Mouse (Mus musculus): Measurements from ENCODE around the gene Gm21983. TPM values are rescaled to one million over a fixed set of nuclear protein-coding genes. Genes with fewer than 3 reads are reported as not detected.

Gene Gm21983
- total RNA-seq (2015): not detected in 2 replicates
- total RNA-seq (2017): not detected in 2 replicates

DNA sequence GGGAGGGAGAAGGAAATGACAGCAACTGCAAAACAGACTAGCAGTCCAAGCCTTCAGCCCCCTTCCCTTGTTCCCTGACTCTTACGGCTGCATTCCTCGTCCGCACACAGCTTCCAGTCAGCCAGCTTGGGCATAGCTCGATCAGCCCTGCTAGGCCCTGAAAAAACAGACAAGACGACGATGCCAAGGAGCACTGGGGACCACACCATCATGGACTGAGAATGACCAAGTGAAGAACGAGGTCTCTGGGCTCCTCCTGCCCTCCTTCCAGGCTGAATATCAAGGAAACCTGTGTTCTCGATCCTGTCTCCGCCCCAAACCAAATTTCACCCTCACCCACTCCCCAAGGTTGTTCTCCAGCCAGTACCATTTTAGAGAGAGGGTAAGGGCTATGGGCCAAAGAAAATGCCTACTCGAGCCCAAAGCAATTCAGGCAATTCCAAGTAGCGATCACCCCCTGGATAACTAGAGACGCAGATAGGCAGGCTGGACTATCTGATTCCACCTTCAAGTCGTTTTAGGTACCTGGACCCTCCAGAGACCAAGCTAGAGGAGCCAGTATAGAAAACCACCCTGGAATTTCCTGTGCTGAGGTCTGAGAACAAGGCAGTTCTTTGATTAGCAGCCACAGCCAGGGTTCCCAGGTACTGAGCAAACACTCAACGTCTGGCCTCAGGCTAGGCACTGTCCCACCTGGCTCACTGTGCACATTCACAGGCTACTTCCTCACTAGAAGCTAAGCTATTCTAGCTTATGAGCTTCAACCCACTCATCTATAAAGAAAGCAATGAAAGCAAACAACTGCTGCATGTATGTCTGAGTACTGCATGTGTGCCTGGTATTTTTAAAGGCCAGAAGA, at the start of gene Gm21983, which contains the start of gene Mia:
Gene Gm21983, minus strand, starts transcription at position 250 of the 859 bp plus-strand sequence.
Gene Mia, minus strand, starts transcription at position 321 of the 859 bp plus-strand sequence.
- ATAC-seq (replicated peaks; ENCODE audit: poor library complexity): no peak

DNA sequence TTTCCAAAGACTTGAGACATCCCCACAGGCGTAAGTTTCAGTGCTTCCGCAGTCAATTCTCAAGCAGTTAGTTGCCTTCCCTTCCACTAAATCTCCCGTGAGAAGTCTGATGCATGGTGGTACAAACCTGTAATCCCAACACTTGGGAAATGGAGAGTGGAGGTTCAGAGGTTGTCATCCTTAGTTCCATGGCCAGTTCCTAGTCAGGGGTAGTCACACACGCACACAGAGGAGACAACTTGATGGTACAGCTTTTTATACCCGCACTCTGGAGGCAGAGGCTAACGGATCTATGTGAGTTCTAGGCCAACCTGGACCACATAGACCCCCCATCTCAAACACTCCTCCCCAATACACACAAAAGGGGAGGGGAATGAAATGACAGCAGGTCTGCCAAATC, 48.0 kb upstream of the Gm21983 start:
- peak; percentile 5; the same call in 1 of the 2 replicates for ATAC-seq (replicated peaks; ENCODE audit: poor library complexity)

DNA sequence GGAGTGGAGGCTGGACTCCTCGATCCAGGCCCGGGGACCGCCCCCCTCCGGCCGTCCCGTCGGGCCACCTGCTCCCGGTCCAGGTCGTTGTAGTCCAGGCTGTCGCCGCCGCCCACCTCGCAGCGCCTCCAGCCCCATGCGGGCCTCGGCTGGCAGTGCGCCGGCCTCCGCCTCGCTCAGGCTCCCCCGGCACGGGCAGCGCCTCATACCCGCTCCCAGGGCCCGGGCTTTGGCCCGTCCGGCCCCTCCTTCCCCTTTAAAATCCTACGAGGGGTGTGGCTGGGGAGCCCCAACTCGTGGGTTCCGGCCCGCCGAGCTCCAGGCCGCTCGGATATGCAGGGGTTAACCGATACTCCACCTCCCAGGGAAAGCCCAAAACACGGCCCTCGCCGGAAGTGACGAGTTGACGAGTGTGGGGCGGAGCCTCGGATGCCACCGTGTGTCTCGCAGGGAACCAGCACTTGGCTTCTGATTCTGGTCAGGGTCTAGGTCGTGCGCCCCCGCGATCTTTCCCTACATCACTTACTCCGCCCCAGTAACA, 47.5 kb upstream of the Gm21983 start, which contains the start of gene Itpkc:
Gene Itpkc, minus strand, starts transcription at position 381 of the 541 bp plus-strand sequence.
- peak; percentile 80 for ATAC-seq (replicated peaks; ENCODE audit: poor library complexity)

DNA sequence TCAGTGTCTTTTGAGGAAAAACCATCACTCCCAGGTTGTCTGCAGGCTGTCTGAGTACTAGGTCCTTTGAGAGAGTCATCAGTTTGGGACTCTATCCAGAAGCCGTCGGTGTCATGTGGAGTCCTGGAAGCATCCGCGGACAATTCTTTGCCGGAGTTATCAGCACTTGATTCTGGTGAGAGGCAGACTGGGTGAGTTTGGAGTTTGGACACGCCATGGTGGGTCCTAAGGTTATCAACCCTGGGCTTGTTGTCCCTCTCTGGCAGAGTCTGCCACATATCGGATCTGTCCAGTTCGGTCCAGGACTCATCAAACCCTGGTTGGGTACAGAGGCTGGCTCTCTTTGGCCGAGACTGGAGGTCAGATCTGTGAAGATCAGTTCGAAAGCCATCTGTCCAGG, 46.8 kb upstream of the Gm21983 start:
- no peak for ATAC-seq (replicated peaks; ENCODE audit: poor library complexity)

DNA sequence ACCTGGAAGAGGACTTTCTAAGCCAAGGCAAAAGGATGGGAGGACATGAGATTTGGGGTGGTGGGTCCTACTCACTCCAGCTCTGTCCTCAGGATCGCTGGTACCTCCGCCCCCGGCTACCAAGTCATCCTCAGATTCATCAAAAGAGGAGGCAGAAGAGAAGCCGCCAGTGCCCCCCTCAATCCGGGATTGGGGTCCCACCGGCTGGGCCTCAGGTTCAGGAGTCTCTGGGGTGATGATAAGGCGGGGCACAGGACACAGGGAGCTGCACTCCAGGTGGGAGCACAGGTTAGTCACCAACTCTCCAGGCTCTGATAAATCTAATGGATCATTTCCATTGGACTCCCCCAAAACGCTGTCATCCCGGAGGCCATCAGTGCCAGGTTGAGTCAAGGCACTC, 46.4 kb upstream of the Gm21983 start:
- ATAC-seq (replicated peaks; ENCODE audit: poor library complexity): no peak

DNA sequence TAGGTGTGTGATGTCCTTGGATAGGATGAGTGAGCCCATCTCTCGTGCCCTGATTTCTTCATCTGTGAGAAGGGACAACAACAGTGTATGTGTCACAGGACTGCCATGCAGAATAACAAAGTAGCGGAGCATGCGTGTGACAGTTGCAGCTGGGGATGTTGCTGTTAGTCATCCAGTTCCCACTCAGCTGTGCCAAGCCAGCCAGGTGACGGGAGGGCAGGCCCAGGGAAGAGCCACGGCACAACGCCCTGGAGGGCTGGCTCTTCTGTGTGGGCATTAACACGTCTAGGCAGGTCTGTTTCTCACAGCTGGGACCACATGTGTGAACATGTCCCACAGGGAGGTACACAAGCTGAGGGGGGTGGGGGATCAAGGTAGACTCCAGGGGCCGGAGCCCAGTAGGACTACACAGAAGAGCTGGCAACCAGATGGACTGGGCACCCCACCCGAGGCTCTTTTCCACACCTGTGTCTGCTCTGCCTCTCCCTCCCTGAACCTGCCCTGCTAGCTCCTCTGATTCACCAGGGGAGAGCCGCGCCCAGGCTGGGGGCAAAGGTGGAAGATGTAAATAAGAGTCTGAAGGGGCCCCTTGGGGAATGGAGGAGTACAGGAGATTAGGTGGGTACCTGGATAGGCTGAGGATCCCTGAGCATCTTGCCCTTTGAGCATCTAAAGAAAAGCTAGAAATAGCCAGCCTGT, 44.1 kb upstream of the Gm21983 start:
- no peak for ATAC-seq (replicated peaks; ENCODE audit: poor library complexity)

DNA sequence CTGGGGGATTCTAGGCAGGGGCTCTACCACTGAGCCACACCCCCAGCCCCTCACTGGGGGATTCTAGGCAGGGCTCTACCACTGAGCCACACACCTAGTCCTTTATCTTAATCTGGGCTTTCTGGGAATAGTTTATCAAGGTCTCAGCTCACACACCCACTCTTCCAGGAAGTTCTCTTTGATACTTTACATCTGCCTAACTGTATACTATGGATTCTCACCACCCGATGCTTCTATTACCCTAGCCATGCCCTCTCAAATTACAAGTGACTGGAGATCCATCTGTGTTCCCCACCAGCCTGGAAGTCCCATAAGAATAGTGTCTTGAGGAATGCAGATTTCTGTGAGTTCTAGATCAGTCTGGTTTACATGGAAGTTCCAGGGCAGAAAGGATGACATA, 41.7 kb upstream of the Gm21983 start:
- ATAC-seq (replicated peaks; ENCODE audit: poor library complexity): no peak

DNA sequence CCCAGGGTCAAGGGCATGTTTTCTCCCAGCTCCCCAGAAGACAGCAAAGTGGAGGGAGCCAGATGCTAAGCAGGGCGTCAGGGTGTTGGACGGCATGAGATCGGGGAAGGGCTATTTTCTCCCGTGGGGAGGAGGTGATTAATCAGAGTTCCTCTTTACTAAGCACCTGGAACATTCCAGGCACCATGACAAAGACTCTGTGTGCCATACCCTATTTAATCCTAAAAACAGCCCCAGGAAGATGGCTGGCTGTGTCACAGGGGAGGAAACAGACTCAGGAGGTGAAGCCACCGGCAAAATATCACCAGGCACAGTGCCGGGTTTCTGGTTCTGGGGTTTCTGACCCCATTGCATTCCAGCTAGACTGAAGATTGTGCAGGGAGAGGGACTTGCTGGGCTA, 41.1 kb upstream of the Gm21983 start:
- ATAC-seq (replicated peaks; ENCODE audit: poor library complexity): no peak

DNA sequence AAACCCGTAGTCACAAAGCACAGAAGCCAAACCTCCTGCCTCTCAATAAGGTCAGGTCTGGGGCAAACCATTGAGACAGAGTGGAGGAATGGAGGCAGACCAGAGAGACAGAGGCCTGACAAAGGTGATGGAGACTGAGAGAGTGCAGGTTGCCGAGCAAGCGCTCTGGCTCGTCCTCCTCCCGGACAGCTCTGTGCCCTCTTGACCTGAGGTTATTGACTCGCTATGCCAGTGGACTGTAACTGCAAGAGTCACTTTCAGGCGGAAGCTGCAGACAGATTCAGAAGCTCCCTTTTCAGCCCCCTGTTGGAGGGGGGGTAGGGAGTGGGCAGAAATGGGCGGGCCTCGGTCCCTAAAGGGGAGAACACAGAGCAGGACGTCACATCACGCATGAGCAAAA, 39.1 kb upstream of the Gm21983 start:
- ATAC-seq (replicated peaks; ENCODE audit: poor library complexity): no peak

DNA sequence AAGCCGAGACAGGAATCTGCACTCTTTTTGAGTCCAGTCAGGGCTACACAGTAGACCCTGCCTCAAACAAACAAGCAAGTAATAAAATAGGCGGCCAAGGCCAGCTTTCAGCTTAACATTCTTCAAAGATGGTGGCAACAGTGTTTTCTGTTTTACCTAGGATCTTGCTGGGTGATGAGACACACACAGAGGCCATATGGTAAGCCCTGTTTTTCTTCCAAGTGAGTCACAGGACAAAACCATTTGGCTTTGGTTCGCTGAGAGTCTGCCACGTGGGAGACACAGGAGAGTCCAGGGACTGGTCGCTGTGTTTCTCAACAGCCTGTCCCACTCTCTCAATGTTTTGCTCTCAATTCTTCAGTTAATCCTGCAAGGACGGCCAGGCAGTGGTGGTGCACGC, 37.7 kb upstream of the Gm21983 start:
- no peak for ATAC-seq (replicated peaks; ENCODE audit: poor library complexity)

DNA sequence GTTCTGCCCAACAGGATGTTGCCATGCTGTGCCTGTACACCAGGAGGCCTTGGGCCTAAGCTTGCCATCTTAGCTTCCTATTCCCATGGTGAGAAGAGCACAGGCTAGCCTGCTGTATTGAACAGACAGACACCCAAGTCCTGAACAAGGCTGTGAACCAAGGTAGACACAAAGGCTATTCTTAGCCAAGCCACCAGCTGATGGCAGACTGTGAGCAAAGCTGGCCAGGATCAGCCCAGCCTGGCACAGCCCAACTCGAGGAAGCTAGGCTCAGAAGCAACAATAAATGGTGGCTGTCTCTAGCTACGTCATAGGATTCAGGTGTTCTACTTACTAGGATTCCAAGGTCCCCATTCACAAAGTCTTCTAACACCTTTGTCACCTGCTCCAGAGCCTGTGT, 31.7 kb upstream of the Gm21983 start:
- ATAC-seq (replicated peaks; ENCODE audit: poor library complexity): no peak

DNA sequence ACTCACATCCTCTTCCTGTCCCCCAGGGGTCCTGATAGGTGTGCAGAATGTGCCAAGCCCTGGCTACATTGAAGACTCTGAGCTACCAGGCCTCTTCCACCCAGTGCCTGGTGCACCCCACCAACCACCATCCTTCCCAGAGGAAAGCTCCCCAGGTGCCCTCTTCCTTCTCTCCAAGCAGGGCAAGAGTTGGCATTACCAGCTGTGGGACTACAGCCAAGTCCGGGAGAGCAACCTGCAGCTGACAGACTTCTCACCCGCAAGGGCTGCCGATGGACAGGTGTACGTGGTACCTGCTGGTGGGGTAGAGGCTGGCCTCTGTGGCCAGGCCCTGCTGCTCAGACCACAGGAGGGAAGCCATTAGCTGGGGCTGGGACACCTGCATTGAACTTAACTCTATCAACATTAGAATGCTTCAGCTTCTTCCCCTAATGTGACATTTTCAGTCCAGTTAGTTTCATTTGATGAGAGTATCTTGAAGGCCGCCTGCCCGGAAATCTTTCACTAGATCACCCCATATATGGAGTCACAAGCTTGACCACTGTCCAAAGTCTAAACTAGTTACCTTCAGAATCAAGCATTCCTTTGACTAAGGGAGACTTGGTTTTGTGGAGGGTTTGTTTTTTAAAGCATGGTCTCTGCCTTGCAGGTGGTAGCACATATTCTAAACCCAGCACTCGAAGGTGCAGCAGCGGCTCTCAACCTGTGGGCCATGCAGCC, 23.0 kb upstream of the Gm21983 start:
- no peak for ATAC-seq (replicated peaks; ENCODE audit: poor library complexity)

DNA sequence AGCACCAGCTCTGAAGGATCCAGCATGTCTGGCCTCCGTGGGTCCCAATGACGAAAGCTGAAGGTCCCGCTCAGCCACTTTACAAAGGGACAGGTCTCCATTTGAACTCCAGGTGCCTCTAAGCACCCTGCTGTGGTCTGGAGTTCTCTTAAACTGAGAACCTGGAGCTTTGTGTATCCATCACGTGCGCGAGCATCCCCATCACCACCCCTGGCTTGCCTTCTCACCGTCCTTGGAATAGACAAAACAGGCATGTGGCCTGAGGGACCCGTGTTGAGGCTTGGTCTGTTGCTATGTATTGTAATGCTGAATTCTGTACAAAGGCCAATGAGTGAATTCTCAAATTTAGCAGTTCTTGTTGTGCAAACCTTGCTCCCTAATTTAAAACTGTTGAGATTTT, 17.9 kb upstream of the Gm21983 start:
- ATAC-seq (replicated peaks; ENCODE audit: poor library complexity): no peak

DNA sequence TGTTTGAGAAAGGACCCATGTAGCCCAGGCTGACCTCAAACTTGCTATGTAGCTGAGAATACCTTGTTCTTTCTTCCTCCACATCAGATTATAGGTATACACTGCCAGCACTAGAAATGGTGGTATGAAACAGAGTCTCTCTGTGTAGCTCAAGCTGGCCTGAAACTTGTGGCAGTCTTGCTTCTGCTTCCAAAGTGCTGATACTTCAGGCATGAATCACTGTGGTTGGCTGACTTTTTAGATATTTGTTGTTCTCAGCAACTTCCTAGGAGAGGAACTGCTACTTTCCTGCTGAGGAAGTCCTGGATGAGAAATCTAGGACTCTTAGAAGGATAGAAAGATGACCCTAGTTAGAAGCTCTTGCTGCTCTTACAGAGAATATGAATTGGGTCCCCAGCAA, 17.5 kb upstream of the Gm21983 start:
- ATAC-seq (replicated peaks; ENCODE audit: poor library complexity): no peak

DNA sequence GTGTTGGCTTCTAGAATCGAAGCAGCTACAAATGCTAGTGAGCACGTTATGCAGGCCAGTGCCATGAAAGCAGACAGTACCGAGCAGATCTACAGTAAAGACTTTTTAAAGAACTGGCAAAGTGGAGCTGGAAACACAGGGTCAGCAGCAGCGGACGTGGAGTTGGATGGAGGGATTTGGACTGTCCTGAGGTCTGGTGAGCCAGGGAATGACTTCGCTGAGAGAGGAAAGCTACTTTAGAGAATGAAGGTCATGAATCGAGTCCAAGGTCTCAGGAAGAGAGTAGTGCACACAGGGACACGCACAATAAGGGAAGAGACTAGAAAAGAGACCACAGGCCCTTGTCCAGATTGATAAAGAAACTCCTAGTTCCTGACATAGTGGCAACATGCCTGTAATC, 16.7 kb upstream of the Gm21983 start:
- no peak for ATAC-seq (replicated peaks; ENCODE audit: poor library complexity)

DNA sequence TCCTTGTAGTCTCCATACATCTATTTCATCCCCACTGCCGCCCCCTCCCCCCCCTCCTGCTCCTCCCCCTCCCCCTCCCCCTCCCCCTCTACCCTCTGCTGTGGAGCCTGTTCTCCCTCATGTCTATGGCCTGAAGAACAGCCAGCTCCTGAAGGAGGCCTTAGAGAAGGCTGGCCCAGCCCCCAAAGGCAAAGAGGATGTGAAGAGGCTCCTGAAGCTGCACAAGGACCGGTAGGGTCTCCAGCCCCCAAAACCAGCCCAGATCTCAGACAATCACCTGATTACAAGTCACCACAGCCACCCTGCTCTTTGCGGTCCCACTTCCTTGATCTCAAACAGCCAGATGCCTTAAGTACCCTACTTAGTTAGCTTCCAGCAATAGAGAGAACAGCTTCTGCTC, 16.2 kb upstream of the Gm21983 start:
- ATAC-seq (replicated peaks; ENCODE audit: poor library complexity): no peak

DNA sequence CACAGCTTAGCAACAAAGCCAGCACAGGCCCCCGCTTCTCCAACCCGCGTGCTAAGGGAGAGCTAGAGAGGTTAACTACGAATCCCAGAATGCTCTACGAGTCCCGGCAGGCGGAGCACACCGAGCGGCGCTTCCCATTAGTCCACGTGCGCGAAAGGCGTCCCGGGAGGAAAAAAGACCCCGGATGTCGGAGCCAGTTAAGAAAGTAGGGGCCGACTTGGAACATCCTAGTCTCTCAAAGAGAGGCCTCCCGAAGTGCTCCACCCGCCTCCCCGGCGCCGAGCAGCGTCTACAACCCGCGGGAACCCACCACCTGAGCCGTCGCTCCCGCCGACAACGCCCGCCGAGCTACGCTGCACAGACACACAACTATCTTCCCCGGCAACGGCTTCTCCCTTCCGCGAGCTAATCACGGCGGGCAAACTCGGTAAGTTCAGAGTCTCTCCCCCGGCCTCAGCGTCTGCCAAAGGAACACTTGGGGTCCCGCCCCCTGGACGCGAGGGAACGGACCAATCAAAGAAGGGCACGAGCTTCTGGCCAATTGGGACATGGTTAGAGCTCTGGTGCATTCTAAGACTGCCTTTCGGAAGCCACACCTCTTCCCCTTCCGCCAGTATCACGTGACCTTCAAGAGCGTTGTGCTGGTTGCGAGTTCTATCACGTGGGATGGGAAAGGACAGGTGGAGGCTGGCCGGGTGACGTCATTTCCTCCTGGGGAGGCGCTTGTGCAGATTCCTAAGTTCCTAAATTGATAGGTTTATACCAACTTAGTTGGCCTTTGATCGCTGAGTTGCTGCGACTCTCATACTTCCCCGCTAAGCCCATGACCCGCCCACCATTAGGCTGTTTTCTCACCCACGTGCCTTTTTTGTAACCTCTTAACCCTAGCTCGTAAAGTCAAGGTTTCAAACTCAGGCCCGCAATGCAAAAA, 15.1 kb upstream of the Gm21983 start, which contains the start of the genes BC024978 and Snrpa:
Gene BC024978, plus strand, starts transcription at position 101 of the 931 bp plus-strand sequence.
Gene Snrpa, minus strand, starts transcription at position 591 of the 931 bp plus-strand sequence.
- ATAC-seq (replicated peaks; ENCODE audit: poor library complexity): peak; percentile 91

DNA sequence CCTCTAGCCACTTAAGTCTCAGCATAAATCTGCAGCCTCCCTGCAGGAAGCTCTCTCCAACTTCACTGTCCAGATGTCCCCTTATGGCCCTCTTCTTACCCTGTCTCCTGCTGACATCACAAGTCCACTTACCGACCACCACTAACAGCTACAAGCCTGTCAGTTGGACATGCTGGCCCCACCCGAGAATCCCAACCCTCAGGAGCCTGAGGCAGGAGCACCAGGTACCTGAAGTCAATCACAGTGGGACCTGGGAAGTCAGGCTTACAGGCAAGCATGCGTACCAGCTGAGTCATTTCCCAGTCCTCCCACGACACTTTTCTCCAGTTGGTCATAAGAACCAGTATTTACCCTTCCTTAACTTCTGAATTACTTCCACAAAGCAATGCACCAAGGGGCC, 12.8 kb upstream of the Gm21983 start:
- ATAC-seq (replicated peaks; ENCODE audit: poor library complexity): no peak

DNA sequence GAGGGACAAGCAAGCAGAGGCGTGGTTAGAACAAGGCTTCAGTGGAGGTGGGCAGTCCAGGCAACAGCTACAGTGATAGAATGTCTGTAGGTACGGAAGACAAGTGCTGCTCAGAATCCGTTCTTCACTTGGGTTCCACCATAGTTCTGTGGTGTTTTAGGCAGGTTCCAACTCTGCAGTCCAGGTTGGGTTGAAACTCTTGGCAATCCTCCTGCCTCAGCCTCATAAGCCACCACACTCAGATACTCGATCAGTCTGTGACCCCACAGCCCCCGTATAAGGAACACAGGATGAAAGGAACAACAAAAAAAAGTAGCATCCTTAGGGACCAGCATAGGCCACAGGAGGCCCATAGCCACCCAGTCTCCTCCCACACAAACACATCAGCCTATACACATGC, 11.5 kb upstream of the Gm21983 start:
- ATAC-seq (replicated peaks; ENCODE audit: poor library complexity): no peak
